Mouse (Mus musculus): Measurements from ENCODE around the gene Spats2.
"Not testable (repeated sequence)": the region's sequence is repeated elsewhere in the genome, so short reads cannot be mapped to it uniquely, and the experiment has no call there.

Spats2 gene

GRCm38 (mm10) chr15:99252381-99253174 lies 126.9 kb downstream of the Spats2 start:
- in situ Hi-C loops (cut with MboI; ENCODE audit: unreplicated experiment in 2 of 2), result no loop called here

GRCm38 (mm10) chr15:99253175-99253479 lies 127.4 kb downstream of the Spats2 start:
- in situ Hi-C loops (cut with MboI; ENCODE audit: unreplicated experiment in 2 of 2), result not testable (repeated sequence)

- in situ Hi-C loops (cut with MboI; ENCODE audit: unreplicated experiment in 2 of 2), result no loop called here
Observed at GRCm38 (mm10) chr15:99253772-99254171, 128.1 kb downstream of the Spats2 start.

GRCm38 (mm10) chr15:99254477-99255005 lies 128.8 kb downstream of the Spats2 start:
- in situ Hi-C loops (cut with MboI; ENCODE audit: unreplicated experiment in 2 of 2), result no loop called here

GRCm38 (mm10) chr15:99255241-99255749 lies 129.6 kb downstream of the Spats2 start:
- in situ Hi-C loops (cut with MboI; ENCODE audit: unreplicated experiment in 2 of 2), result no loop called here

GRCm38 (mm10) chr15:99259167-99259729 lies 133.5 kb downstream of the Spats2 start:
- in situ Hi-C loops (cut with MboI; ENCODE audit: unreplicated experiment in 2 of 2), result no loop called here

- in situ Hi-C loops (cut with MboI; ENCODE audit: unreplicated experiment in 2 of 2), result no loop called here
Observed at GRCm38 (mm10) chr15:99259730-99260252, 134.1 kb downstream of the Spats2 start.

- in situ Hi-C loops (cut with MboI; ENCODE audit: unreplicated experiment in 2 of 2), result no loop called here
Observed at GRCm38 (mm10) chr15:99262702-99263101, 137.0 kb downstream of the Spats2 start.
